9 mouse cellular contexts compared by ENCODE assay signal in the genomic region with DNA sequence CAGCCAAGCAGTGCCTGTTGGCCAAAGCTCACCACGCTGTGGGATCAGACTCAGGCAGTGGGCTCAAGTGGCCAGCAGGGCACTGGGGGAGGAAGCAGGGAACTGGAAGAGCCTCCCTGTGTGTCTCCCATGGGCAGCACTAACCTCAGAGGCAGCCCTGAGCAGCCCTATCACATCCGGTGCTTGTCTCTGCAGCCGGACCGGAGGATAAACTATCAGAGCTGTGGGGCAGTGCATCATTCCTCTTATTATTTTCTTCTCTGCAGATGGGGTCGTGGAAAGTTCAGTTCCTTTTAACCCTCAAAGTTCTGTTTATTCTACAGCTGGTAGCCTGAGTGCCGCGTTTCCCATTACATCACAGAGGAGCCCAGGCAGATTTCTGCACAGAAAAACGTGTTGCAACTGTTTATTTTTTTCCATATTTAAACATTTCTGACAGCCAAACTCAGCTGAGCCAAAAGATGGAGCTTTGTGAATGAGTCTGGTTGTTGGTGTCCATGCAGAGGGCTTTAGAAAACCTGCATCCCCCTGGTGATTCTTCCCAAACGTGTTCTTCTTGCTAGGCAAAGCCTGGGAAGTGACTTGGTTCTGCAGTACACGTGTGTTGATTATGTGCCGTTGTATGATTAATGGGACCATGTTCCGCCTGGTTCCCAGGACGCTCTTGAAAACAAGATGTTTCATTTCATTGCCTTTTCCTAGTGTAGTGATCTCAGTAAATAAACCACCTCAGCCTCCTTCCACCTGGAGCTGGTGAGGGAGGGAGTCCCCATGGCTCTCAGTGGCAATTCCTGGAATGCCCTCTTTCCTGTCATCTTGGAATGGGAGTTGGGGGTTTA.
DNase-seq lines count a peak whose midpoint lies in the region; ATAC-seq and TF ChIP-seq lines count a peak whose summit lies in the region.
"Had no signal": no experiment of that assay in that cellular context is flagged by ENCODE, and none has a peak within 500 bp of the region (broad histone marks: within the 10 kb centered on the region; RNA-seq: fewer than 3 reads in every experiment).

No protein-coding gene starts in this region.

- WGBS in embryonic facial prominence, embryonic 11.5 days = 35% methylated on average over 13 of the region's 13 CpGs
- 24% methylated on average over 13 of the region's 13 CpGs for WGBS in limb, embryonic 14.5 days
- WGBS in neural tube, embryonic 13.5 days = 38% methylated on average over 13 of the region's 13 CpGs

- H3K4me1 ChIP-seq in embryonic facial prominence, embryonic 11.5 days (ENCODE audit: control insufficient read depth, insufficient read depth, low read length) = peaks cover 12% of the 10 kb centered on the region
- peaks cover 76% of the 10 kb centered on the region for H3K4me1 ChIP-seq in limb, embryonic 14.5 days (ENCODE audit: control insufficient read depth, insufficient read depth, low read length)
- H3K4me1 ChIP-seq in neural tube, embryonic 13.5 days (replicated peaks) = peaks cover 70% of the 10 kb centered on the region

- DNase-seq in adrenal gland, postnatal 14 days = peak; percentile 71
- peak; percentile 71 for DNase-seq in embryonic facial prominence, embryonic 11.5 days (ENCODE audit: low spot score)
- peak; percentile 64 for DNase-seq in heart, postnatal 4 days
- peak; percentile 62 for DNase-seq in limb, embryonic 14.5 days (ENCODE audit: low spot score)
- no peak for DNase-seq in cerebellum, adult 9-11 months
- no peak for DNase-seq in T-cell, adult 2 months (ENCODE audit: low spot score)

- peak overlapping the region; percentile 64 for H3K27ac ChIP-seq in embryonic facial prominence, embryonic 11.5 days (replicated peaks; ENCODE audit: low read depth, low read length)
- peak overlapping the region; percentile 63 for H3K27ac ChIP-seq in limb, embryonic 14.5 days (replicated peaks; ENCODE audit: low read depth, low read length)
- H3K27ac ChIP-seq in neural tube, embryonic 13.5 days (replicated peaks) = peak overlapping the region; percentile 75
- H3K27ac ChIP-seq: macrophage had no signal

- H3K4me2 ChIP-seq in embryonic facial prominence, embryonic 11.5 days (ENCODE audit: low read depth, low read length) = peak overlapping the region; percentile 2; the same call in 1 of the 2 replicates
- 0 out of 2 replicates have a peak overlapping the region, but pooled peaks have one; percentile 6 for H3K4me2 ChIP-seq in limb, embryonic 14.5 days (replicated peaks; ENCODE audit: low read depth, low read length, severe bottlenecking)
- H3K4me2 ChIP-seq in neural tube, embryonic 13.5 days = no peak overlapping the region

- no peak overlapping the region; the same call in 1 of the 2 replicates for H3K9ac ChIP-seq in embryonic facial prominence, embryonic 11.5 days (replicated peaks; ENCODE audit: low read length)
- no peak overlapping the region for H3K9ac ChIP-seq in limb, embryonic 14.5 days (ENCODE audit: low read depth, low read length, severe bottlenecking)
- H3K9ac ChIP-seq in neural tube, embryonic 13.5 days = no peak overlapping the region

- no peaks in the 10 kb centered on the region; the same call in 1 of the 2 replicates for H3K36me3 ChIP-seq in embryonic facial prominence, embryonic 11.5 days (replicated peaks; ENCODE audit: control insufficient read depth, insufficient read depth, low read depth, low read length)
- no peaks in the 10 kb centered on the region for H3K36me3 ChIP-seq in limb, embryonic 14.5 days (ENCODE audit: control insufficient read depth, insufficient read depth, low read length)
- H3K36me3 ChIP-seq in neural tube, embryonic 13.5 days = peaks cover 20% of the 10 kb centered on the region; the same call in 1 of the 2 replicates

- no peak for TF ChIP-seq POLR2A in limb, embryonic 14.5 days (IDR thresholded peaks at IDR 0.05; ENCODE audit: borderline replicate concordance, extremely low read depth, insufficient read depth, insufficient read length)

- peak; percentile 71; the same call in 1 of the 2 replicates for ATAC-seq in embryonic facial prominence, embryonic 11.5 days (replicated peaks; ENCODE audit: insufficient number of reproducible peaks, low FRiP score, low TSS enrichment, low read depth)
- ATAC-seq in limb, embryonic 14.5 days (ENCODE audit: low FRiP score, low read depth) = no peak
- peak; percentile 59; the same call in 1 of the 2 replicates for ATAC-seq in neural tube, embryonic 13.5 days (ENCODE audit: low read depth)
- ATAC-seq in erythroid progenitor cell, adult 5-6 weeks (replicated peaks; ENCODE audit: low FRiP score, poor library complexity, severe bottlenecking) = no peak

- no peaks in the 10 kb centered on the region for H3K9me3 ChIP-seq in embryonic facial prominence, embryonic 11.5 days (replicated peaks; ENCODE audit: control insufficient read depth, low read length)
- no peaks in the 10 kb centered on the region for H3K9me3 ChIP-seq in limb, embryonic 14.5 days (ENCODE audit: control insufficient read depth, low read length)
- H3K9me3 ChIP-seq in neural tube, embryonic 13.5 days = no peaks in the 10 kb centered on the region

- H3K4me3 ChIP-seq in embryonic facial prominence, embryonic 11.5 days (ENCODE audit: low read depth, low read length) = no peak overlapping the region
- H3K4me3 ChIP-seq in limb, embryonic 14.5 days (replicated peaks; ENCODE audit: low read length) = no peak overlapping the region
- H3K4me3 ChIP-seq in neural tube, embryonic 13.5 days = no peak overlapping the region

- no peaks in the 10 kb centered on the region for H3K27me3 ChIP-seq in embryonic facial prominence, embryonic 11.5 days (ENCODE audit: control insufficient read depth, insufficient read depth, low read length)
- H3K27me3 ChIP-seq in limb, embryonic 14.5 days (ENCODE audit: control insufficient read depth, insufficient read depth, low read length) = no peaks in the 10 kb centered on the region
- H3K27me3 ChIP-seq in neural tube, embryonic 13.5 days = no peaks in the 10 kb centered on the region

Comparison
In these comparisons a context has a peak if more than half of its experiments do, and no peak if none do; other contexts are left out.
1. DNase-seq: peak in adrenal gland, postnatal 14 days (single experiment), embryonic facial prominence, embryonic 11.5 days (single experiment), heart, postnatal 4 days (single experiment) and limb, embryonic 14.5 days (single experiment); none in cerebellum, adult 9-11 months (single experiment) and T-cell, adult 2 months (single experiment).
2. ATAC-seq: peak in embryonic facial prominence, embryonic 11.5 days (single experiment) and neural tube, embryonic 13.5 days (single experiment); none in limb, embryonic 14.5 days (single experiment) and erythroid progenitor cell, adult 5-6 weeks (single experiment).
3. Peak in every context shown above with its lines, with median percentiles within 50 percentile points of each other: H3K27ac ChIP-seq.